Comparison of ENCODE assay signal across 10 mouse cellular contexts in the genomic region with DNA sequence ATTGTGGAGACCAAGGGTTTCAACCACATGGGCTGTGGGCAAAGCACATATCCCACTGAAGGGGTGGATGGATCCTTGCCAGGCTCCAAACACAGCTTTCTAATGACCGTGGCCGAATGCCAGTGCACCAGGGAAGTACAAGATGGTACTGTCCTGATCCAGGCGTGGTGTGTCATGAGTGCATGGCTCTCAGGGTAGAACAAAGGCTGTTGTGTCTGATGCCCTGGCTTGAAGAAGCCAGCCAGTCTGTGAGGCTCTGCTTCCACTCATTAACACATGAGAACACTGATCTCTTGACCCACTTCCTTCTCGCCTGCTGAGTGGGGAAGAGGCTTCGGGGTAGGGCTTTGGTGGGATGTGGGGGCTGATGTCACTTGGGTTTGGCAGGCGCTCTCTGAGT.
A peak's percentile ranks its signal among the peaks of the same experiment; 100 is the strongest.
DNase-seq lines count a peak whose midpoint lies in the region.
"Had no signal": no experiment of that assay in that cellular context is flagged by ENCODE, and none has a peak within 500 bp of the region (broad histone marks: within the 10 kb centered on the region; RNA-seq: fewer than 3 reads in every experiment).

No protein-coding gene starts in this region.

- intact Hi-C loops in left cerebral cortex, postnatal 4 days (cut with DNase I) = no loop called here

- DNase-seq in cerebellum, adult 9-10 months = peak; percentile 1
- no peak for DNase-seq in cerebellum, postnatal 36 days
- DNase-seq in right cerebral cortex, adult 18-20 months = peak; percentile 30
- DNase-seq in right cerebral cortex, postnatal 25 days = no peak
- DNase-seq in left cerebral cortex, postnatal 4 days = peak; percentile 90
- no peak for DNase-seq in urinary bladder, postnatal 4 days (ENCODE audit: low spot score in 2 of 2)
- no peak for DNase-seq in embryo, embryonic 9.5 days (ENCODE audit: extremely low spot score)
- no peak for DNase-seq in ovary, postnatal 10 days (ENCODE audit: low spot score)
- DNase-seq: kidney, postnatal 10 days; lung, adult 18-20 months had no signal

Comparison
In these comparisons a context has a peak if more than half of its experiments do, and no peak if none do; other contexts are left out.
1. DNase-seq: peak in cerebellum, adult 9-10 months (single experiment), right cerebral cortex, adult 18-20 months (single experiment) and left cerebral cortex, postnatal 4 days (single experiment); none in cerebellum, postnatal 36 days (0 of 2), right cerebral cortex, postnatal 25 days (single experiment), urinary bladder, postnatal 4 days (0 of 2), embryo, embryonic 9.5 days (single experiment) and ovary, postnatal 10 days (single experiment).